ENCODE assay signal across 24 mouse cellular contexts in the genomic region with DNA sequence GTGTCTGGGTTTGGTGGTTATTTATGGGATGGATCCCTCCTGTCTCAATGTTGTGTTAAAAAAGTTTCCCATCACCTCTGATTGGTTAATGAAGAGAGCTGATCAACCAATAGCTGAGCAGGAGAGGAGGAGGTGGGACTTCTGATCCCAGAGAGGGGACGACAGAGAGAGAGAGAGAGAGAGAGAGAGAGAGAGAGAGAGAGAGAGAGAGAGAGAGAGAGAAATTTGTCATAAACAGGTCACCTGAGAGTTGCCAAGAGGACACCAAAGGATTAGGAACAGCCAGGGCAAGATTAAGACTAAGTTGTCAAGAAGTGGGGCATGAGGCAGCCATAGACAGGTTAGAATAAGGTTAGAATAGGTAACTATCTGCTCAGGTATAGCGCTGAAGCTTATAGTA.
"Had no signal": no experiment of that assay in that cellular context is flagged by ENCODE, and none has a peak within 500 bp of the region (broad histone marks: within the 10 kb centered on the region; RNA-seq: fewer than 3 reads in every experiment).

No protein-coding gene starts in this region.

- H3K4me1 ChIP-seq: embryonic facial prominence, embryonic 12.5 days; embryonic facial prominence, embryonic 13.5 days; embryonic facial prominence, embryonic 15.5 days; forebrain, embryonic 12.5 days; forebrain, embryonic 13.5 days; forebrain, embryonic 15.5 days; heart, embryonic 10.5 days had no signal

- DNase-seq: cerebellum, adult 9-11 months; cerebellum, postnatal 10 days; cerebellum, postnatal 14 days; cerebellum, postnatal 25 days; cerebellum, postnatal 36 days; embryo, embryonic 11 days; forebrain, postnatal 0 days; gastrocnemius, adult 2 months; gastrocnemius, postnatal 10 days; gastrocnemius, postnatal 14 days; gastrocnemius, postnatal 25 days; gastrocnemius, postnatal 36 days; heart, adult 18-20 months; heart, adult 2 months had no signal

- H3K27ac ChIP-seq: embryonic facial prominence, embryonic 10.5 days; embryonic facial prominence, embryonic 12.5 days; embryonic facial prominence, embryonic 13.5 days; embryonic facial prominence, embryonic 15.5 days; forebrain, embryonic 10.5 days; forebrain, embryonic 12.5 days; forebrain, embryonic 13.5 days; forebrain, embryonic 15.5 days; gastrocnemius, adult 2 months; heart, adult 2 months; heart, embryonic 10.5 days had no signal

- H3K36me3 ChIP-seq: embryonic facial prominence, embryonic 10.5 days; embryonic facial prominence, embryonic 12.5 days; embryonic facial prominence, embryonic 13.5 days; embryonic facial prominence, embryonic 15.5 days; forebrain, embryonic 10.5 days; forebrain, embryonic 12.5 days; forebrain, embryonic 15.5 days; heart, embryonic 10.5 days had no signal

- H3K9me3 ChIP-seq: embryonic facial prominence, embryonic 10.5 days; embryonic facial prominence, embryonic 12.5 days; embryonic facial prominence, embryonic 13.5 days; embryonic facial prominence, embryonic 15.5 days; forebrain, embryonic 10.5 days; forebrain, embryonic 12.5 days; forebrain, embryonic 13.5 days; forebrain, embryonic 15.5 days; heart, embryonic 10.5 days had no signal

- H3K4me3 ChIP-seq: embryonic facial prominence, embryonic 10.5 days; embryonic facial prominence, embryonic 12.5 days; embryonic facial prominence, embryonic 13.5 days; embryonic facial prominence, embryonic 15.5 days; erythroblast, embryonic 14.5 days; forebrain, embryonic 10.5 days; forebrain, embryonic 12.5 days; forebrain, embryonic 13.5 days; forebrain, embryonic 15.5 days; gastrocnemius, adult 2 months; heart, adult 2 months; heart, embryonic 10.5 days had no signal

- H3K9ac ChIP-seq: embryonic facial prominence, embryonic 12.5 days; embryonic facial prominence, embryonic 13.5 days; embryonic facial prominence, embryonic 15.5 days; forebrain, embryonic 12.5 days; forebrain, embryonic 13.5 days; forebrain, embryonic 15.5 days; forebrain, postnatal 0 days had no signal

- H3K27me3 ChIP-seq: forebrain, embryonic 12.5 days; forebrain, embryonic 13.5 days; forebrain, embryonic 15.5 days had no signal

- H3K4me2 ChIP-seq: embryonic facial prominence, embryonic 12.5 days; embryonic facial prominence, embryonic 13.5 days; embryonic facial prominence, embryonic 15.5 days; forebrain, embryonic 12.5 days; forebrain, embryonic 13.5 days; forebrain, embryonic 15.5 days had no signal
